Mouse (Mus musculus) embryonic fibroblast, embryonic 13.5 days (primary cell): ENCODE results near the gene Tapbp. TPM values are rescaled to one million over a fixed set of nuclear protein-coding genes. Genes with fewer than 3 reads are reported as not detected.

Experiments
- H3K27ac ChIP-seq: 2 replicates; pipeline ENCODE4 v1.5.1; 2012; ENCODE audit warnings: low read length, control low read depth, inconsistent platforms; ENCODE audit not compliant: insufficient read depth
- H3K4me1 ChIP-seq: 2 replicates; pipeline ENCODE4 v1.6.1; 2011; ENCODE audit warnings: low read length; ENCODE audit not compliant: control insufficient read depth, insufficient read depth
- H3K4me3 ChIP-seq: 2 replicates; pipeline ENCODE4 v1.5.1; 2011; ENCODE audit warnings: mild to moderate bottlenecking, control low read depth, low read length; ENCODE audit not compliant: insufficient read depth
- CTCF ChIP-seq: IDR thresholded peaks from 2 replicates; pipeline ENCODE4 v1.5.1; 2011; ENCODE audit warnings: mild to moderate bottlenecking, control low read depth, low read length, moderate library complexity, borderline replicate concordance; ENCODE audit not compliant: insufficient read depth
- POLR2A ChIP-seq: IDR thresholded peaks from 2 replicates; pipeline ENCODE4 v1.6.1; 2011; ENCODE audit warnings: low read depth, mild to moderate bottlenecking, control low read depth, low read length, moderate library complexity
- polyA plus RNA-seq: library from polyadenylated mRNA; stranded (reverse); fragments of >200 nt; gene quantifications from 2 replicates; pipeline ENCODE4 v1.2.4, GENCODE M21; 2011; ENCODE audit warnings: low read depth; ENCODE audit not compliant: missing spikeins, insufficient read length

Gene Tapbp
- polyA plus RNA-seq, 1 experiment = 91.2 TPM

GRCm38 (mm10) chr17:33924577-33925283, 9.0 kb downstream of the Tapbp start:
- TF ChIP-seq CTCF (peak; percentile 28; the same call in 1 of the 2 replicates), POLR2A (no peak)
- Histone ChIP-seq H3K4me3 (no peak overlapping the region), H3K4me1 (no peaks in the 10 kb centered on the region), H3K27ac (no peak overlapping the region)

GRCm38 (mm10) chr17:33925406-33926116, 9.9 kb downstream of the Tapbp start:
- Histone ChIP-seq H3K4me1 (no peaks in the 10 kb centered on the region), H3K4me3 (no peak overlapping the region), H3K27ac (no peak overlapping the region)
- no peak for TF ChIP-seq POLR2A
- TF ChIP-seq CTCF = no peak

GRCm38 (mm10) chr17:33926207-33926932, 10.7 kb downstream of the Tapbp start:
- H3K27ac ChIP-seq = no peak overlapping the region
- no peaks in the 10 kb centered on the region for H3K4me1 ChIP-seq
- TF ChIP-seq POLR2A = no peak
- TF ChIP-seq CTCF = peak; percentile 5; the same call in 1 of the 2 replicates
- H3K4me3 ChIP-seq = no peak overlapping the region

- Histone ChIP-seq H3K27ac (no peak overlapping the region), H3K4me1 (no peaks in the 10 kb centered on the region)
- TF ChIP-seq CTCF (no peak), POLR2A (no peak)
These were observed 12.7 kb downstream of the Tapbp start for GRCm38 (mm10) chr17:33928251-33928947.

GRCm38 (mm10) chr17:33929371-33930279, 13.9 kb downstream of the Tapbp start, which contains the start of gene Rgl2:
TSS of gene Rgl2 (plus strand) at chr17:33929543.
- TF ChIP-seq POLR2A (peak; percentile 50), CTCF (peak; percentile 8; the same call in 1 of the 2 replicates)
- peak within 1 kb of the TSS; percentile 77 for H3K4me3 ChIP-seq
- peak within 1 kb of the TSS; percentile 69 for H3K27ac ChIP-seq
- no peaks in the 10 kb centered on the region for H3K4me1 ChIP-seq

More at GRCm38 (mm10) chr17:33928251-33928947, 12.7 kb downstream of the Tapbp start:
- peak overlapping the region; percentile 77 for H3K4me3 ChIP-seq

- no peak for TF ChIP-seq CTCF
- TF ChIP-seq POLR2A = 0 out of 2 replicates have a peak, but pooled peaks have one; percentile 5
These were observed 14.8 kb downstream of the Tapbp start for GRCm38 (mm10) chr17:33930280-33931158.

GRCm38 (mm10) chr17:33931159-33931866, 15.6 kb downstream of the Tapbp start:
- Histone ChIP-seq H3K4me3 (peak overlapping the region; percentile 77), H3K4me1 (no peaks in the 10 kb centered on the region), H3K27ac (no peak overlapping the region)
- no peak for TF ChIP-seq CTCF
- TF ChIP-seq POLR2A = no peak

More at GRCm38 (mm10) chr17:33930280-33931158, 14.8 kb downstream of the Tapbp start:
- peak overlapping the region; percentile 77 for H3K4me3 ChIP-seq
- H3K27ac ChIP-seq = 0 out of 2 replicates have a peak overlapping the region, but pooled peaks have one; percentile 36
- H3K4me1 ChIP-seq = no peaks in the 10 kb centered on the region

- no peak for TF ChIP-seq POLR2A
- TF ChIP-seq CTCF = no peak
- no peak overlapping the region for H3K4me3 ChIP-seq
- no peaks in the 10 kb centered on the region for H3K4me1 ChIP-seq
These were observed 16.2 kb downstream of the Tapbp start for GRCm38 (mm10) chr17:33931947-33932346.

More at GRCm38 (mm10) chr17:33931947-33932346, 16.2 kb downstream of the Tapbp start:
- no peak overlapping the region for H3K27ac ChIP-seq
